ENCODE assay signal across 9 mouse cellular contexts in genomic region chr11:12463615-12464170, GRCm38 (mm10). TPM values are rescaled to one million over a fixed set of nuclear protein-coding genes. Genes with fewer than 3 reads are reported as not detected.
DNase-seq lines count a peak whose midpoint lies in the region; ATAC-seq and TF ChIP-seq lines count a peak whose summit lies in the region.
"Had no signal": no experiment of that assay in that cellular context is flagged by ENCODE, and none has a peak within 500 bp of the region (broad histone marks: within the 10 kb centered on the region; RNA-seq: fewer than 3 reads in every experiment).

No protein-coding gene starts in this region.

- peak overlapping the region; percentile 73 for H3K4me2 ChIP-seq in heart, embryonic 14.5 days (ENCODE audit: low read length)
- peak overlapping the region; percentile 96 for H3K4me2 ChIP-seq in intestine, embryonic 15.5 days (replicated peaks)
- H3K4me2 ChIP-seq in midbrain, embryonic 13.5 days (replicated peaks): peak overlapping the region; percentile 94

- no peaks in the 10 kb centered on the region for H3K9me3 ChIP-seq in heart, embryonic 14.5 days (ENCODE audit: control insufficient read depth, low read length)
- H3K9me3 ChIP-seq in intestine, embryonic 15.5 days: no peaks in the 10 kb centered on the region
- no peaks in the 10 kb centered on the region for H3K9me3 ChIP-seq in midbrain, embryonic 13.5 days

- WGBS in heart, embryonic 14.5 days: 71% methylated on average over 13 of the region's 13 CpGs
- WGBS in intestine, embryonic 15.5 days: 59% methylated on average over 13 of the region's 13 CpGs
- WGBS in midbrain, embryonic 13.5 days: 60% methylated on average over 13 of the region's 13 CpGs

- H3K36me3 ChIP-seq in heart, embryonic 14.5 days (ENCODE audit: control insufficient read depth, insufficient read depth, low read length): no peaks in the 10 kb centered on the region
- no peaks in the 10 kb centered on the region for H3K36me3 ChIP-seq in intestine, embryonic 15.5 days
- H3K36me3 ChIP-seq in midbrain, embryonic 13.5 days: no peaks in the 10 kb centered on the region

- no peak overlapping the region for H3K27ac ChIP-seq in heart, embryonic 14.5 days (replicated peaks in 1 of 2; ENCODE audit: control insufficient read depth in 1 of 2, insufficient read depth in 1 of 2, low read depth in 2 of 2, low read length in 2 of 2)
- peak overlapping the region; percentile 18 for H3K27ac ChIP-seq in cortical plate, adult 2 months (ENCODE audit: insufficient read depth, low read length)
- H3K27ac ChIP-seq in intestine, embryonic 15.5 days: no peak overlapping the region
- no peak overlapping the region for H3K27ac ChIP-seq in midbrain, embryonic 13.5 days

- peak overlapping the region; percentile 62 to 78; a peak in 3 of 4 replicates for H3K4me3 ChIP-seq in heart, embryonic 14.5 days (ENCODE audit: control insufficient read depth in 1 of 2, insufficient read depth in 1 of 2, low read depth in 1 of 2, low read length in 2 of 2)
- peak overlapping the region; percentile 76 for H3K4me3 ChIP-seq in cortical plate, adult 2 months (ENCODE audit: insufficient read depth, low read length)
- peak overlapping the region; percentile 67 for H3K4me3 ChIP-seq in intestine, embryonic 15.5 days (replicated peaks)
- H3K4me3 ChIP-seq in midbrain, embryonic 13.5 days (replicated peaks): peak overlapping the region; percentile 69

- no peak for ATAC-seq in heart, embryonic 14.5 days (ENCODE audit: insufficient number of reproducible peaks, insufficient read depth, low FRiP score, low read depth)
- ATAC-seq in intestine, embryonic 15.5 days: 0 out of 2 replicates have a peak, but pooled peaks have one; percentile 23
- ATAC-seq in midbrain, embryonic 13.5 days: no peak

- no peak for DNase-seq in heart, adult 11 months
- DNase-seq in adrenal gland, postnatal 10 days: no peak
- no peak for DNase-seq in thymus, adult 18-20 months
- no peak for DNase-seq in cerebellum, postnatal 14 days

- peaks cover 7% of the 10 kb centered on the region for H3K27me3 ChIP-seq in heart, embryonic 14.5 days (ENCODE audit: control insufficient read depth, insufficient read depth, low read length)
- no peaks in the 10 kb centered on the region for H3K27me3 ChIP-seq in intestine, embryonic 15.5 days (replicated peaks)
- peaks cover 27% of the 10 kb centered on the region for H3K27me3 ChIP-seq in midbrain, embryonic 13.5 days
- H3K27me3 ChIP-seq: CH12.LX had no signal

- H3K9ac ChIP-seq in heart, embryonic 14.5 days (ENCODE audit: low read length): peak overlapping the region; percentile 67; the same call in 1 of the 2 replicates
- peak overlapping the region; percentile 65; the same call in 1 of the 2 replicates for H3K9ac ChIP-seq in intestine, embryonic 15.5 days
- H3K9ac ChIP-seq in midbrain, embryonic 13.5 days (replicated peaks): peak overlapping the region; percentile 78

- no peak for TF ChIP-seq CTCF in cortical plate, adult 2 months (IDR thresholded peaks at IDR 0.05; ENCODE audit: extremely low read depth, insufficient read depth, low read length)

- H3K4me1 ChIP-seq in heart, embryonic 14.5 days (ENCODE audit: control insufficient read depth in 2 of 2, insufficient read depth in 2 of 2, low read length in 2 of 2): peaks cover 7 to 8% of the 10 kb centered on the region in 2 experiments
- peaks cover 10% of the 10 kb centered on the region for H3K4me1 ChIP-seq in cortical plate, adult 2 months (ENCODE audit: control insufficient read depth, insufficient read depth, low read length)
- H3K4me1 ChIP-seq in intestine, embryonic 15.5 days (replicated peaks): peaks cover 2% of the 10 kb centered on the region; the same call in 1 of the 2 replicates
- H3K4me1 ChIP-seq in midbrain, embryonic 13.5 days (replicated peaks): peaks cover 9% of the 10 kb centered on the region

- no peak for TF ChIP-seq POLR2A in cortical plate, adult 2 months (IDR thresholded peaks at IDR 0.05; ENCODE audit: extremely low read depth, insufficient read depth, low read length)

RNA-seq across cellular contexts. Expression of gene Cobl, which starts 1.1 kb away (rescaled TPM):
- polyA plus RNA-seq in heart, embryonic 14.5 days (2014; fragmentation: Nextera tagmentation; extraction: Ambion mirVana): 38.1 and 46.4 TPM in 2 replicates
- 50.5 and 51.6 TPM in 2 replicates for polyA plus RNA-seq in cortical plate, adult 2 months (2012; rRNA removed)
- polyA plus RNA-seq in intestine, embryonic 15.5 days (2015; fragmentation: Nextera tagmentation; extraction: Ambion mirVana): 9.0 and 9.3 TPM in 2 replicates
- 6.4 and 6.8 TPM in 2 replicates for polyA plus RNA-seq in midbrain, embryonic 13.5 days (2015; fragmentation: Nextera tagmentation; extraction: Ambion mirVana)
- total RNA-seq in adrenal gland, postnatal 10 days (2021): 10 to 100 TPM in 1 of 2 experiments, 1 to 10 TPM in 1; 9.1 to 16.1 TPM
